Mouse (Mus musculus) thymus, postnatal 10 days (tissue): ENCODE data around the gene Nudt11.
"Not testable (repeated sequence)": the region's sequence is repeated elsewhere in the genome, so short reads cannot be mapped to it uniquely, and the experiment has no call there.

Source experiments
- DNase-seq, 2 experiments: peaks; one replicate each; pipeline ENCODE4 v3.0.0; 2021; ENCODE audit warnings: low spot score in 2 of 2

The Nudt11 gene

DNA sequence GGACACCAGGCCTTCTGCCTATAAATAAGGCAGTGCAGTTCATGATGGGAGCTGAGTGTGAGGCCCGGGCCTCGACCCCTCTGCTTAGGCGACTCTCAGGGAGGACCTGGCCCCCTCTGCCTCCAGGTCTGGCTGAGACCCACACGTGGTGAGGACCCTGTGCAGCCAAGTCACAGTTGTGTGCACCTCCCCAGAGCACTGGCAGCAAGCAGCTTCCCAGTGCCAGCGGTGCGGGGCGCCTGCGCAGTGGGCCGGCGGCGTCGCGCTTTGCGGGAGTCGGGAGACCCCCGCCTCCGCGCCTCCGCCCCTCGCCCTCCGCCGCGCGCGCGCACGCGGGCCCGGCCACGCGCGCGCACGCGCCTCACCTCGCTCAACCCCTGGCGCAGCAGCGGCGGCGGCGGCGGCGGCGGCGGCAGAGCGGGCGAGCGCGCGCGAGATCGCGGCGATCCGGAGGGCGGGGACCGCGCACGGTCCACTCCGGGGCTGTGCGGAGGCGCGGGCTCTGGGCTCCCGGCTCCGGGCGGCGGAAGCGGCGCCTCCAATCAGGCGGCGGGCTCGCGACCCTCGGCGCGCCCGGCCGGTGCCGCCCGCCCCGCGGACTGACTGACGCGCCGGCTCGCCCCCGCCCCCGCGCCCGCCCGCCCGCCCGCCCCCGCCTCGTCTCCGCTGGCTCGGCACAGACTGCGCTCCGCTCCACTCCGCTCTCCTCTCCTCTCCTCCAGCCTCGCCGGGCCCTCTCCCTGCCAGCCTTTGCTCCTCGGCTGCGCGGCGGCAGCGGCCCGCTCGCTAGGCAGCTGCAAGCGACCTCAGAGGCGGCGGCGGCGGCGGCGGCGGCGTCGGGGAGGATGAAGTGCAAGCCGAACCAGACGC lies at the start of gene Nudt11:
TSS of gene Nudt11 (plus strand) at position 388 of the 870 bp plus-strand sequence.
- DNase-seq: not testable (repeated sequence)

DNA sequence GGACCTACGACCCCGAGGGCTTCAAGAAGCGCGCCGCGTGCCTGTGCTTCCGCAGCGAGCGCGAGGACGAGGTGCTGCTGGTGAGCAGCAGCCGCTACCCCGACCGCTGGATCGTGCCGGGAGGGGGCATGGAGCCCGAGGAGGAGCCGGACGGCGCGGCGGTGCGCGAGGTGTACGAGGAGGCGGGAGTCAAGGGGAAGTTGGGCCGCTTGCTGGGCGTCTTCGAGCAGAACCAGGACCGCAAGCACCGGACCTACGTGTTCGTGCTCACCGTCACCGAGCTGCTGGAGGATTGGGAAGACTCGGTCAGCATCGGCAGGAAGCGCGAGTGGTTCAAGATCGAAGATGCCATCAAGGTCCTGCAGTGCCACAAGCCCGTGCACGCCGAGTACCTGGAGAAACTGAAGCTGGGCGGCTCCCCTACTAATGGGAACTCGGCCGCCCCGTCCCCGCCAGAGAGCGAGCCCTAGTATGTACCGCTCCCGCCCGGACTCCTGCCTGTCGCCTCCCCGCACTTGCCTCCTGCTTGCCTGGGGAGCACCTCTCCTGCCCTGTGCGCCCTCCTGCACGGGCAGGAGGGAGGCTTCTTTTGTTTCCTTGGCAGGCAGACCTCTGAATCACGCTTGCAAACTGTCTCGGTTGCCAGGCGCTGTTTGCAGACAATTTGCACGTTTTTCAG lies 822 bp downstream of the Nudt11 start:
- not testable (repeated sequence) for DNase-seq

DNA sequence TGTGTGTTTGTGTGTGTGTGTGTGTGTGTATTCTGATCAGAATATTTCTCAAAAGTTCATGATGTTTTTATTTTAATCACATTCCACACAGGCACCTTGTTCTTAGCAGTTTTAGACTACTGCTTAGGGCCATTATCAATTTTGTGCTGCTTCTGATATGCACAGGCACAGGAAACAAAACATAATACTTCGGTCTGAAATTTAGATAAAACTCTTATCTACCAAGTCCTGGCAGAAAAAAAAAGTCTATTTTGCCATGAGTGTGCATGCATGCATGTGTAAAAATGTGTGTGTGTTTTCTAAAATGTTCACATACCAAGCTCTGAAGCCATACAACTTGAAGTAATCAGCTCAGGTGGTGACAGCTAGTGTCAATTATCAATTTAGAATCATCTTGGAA lies 14.3 kb downstream of the Nudt11 start:
- no peak for DNase-seq

DNA sequence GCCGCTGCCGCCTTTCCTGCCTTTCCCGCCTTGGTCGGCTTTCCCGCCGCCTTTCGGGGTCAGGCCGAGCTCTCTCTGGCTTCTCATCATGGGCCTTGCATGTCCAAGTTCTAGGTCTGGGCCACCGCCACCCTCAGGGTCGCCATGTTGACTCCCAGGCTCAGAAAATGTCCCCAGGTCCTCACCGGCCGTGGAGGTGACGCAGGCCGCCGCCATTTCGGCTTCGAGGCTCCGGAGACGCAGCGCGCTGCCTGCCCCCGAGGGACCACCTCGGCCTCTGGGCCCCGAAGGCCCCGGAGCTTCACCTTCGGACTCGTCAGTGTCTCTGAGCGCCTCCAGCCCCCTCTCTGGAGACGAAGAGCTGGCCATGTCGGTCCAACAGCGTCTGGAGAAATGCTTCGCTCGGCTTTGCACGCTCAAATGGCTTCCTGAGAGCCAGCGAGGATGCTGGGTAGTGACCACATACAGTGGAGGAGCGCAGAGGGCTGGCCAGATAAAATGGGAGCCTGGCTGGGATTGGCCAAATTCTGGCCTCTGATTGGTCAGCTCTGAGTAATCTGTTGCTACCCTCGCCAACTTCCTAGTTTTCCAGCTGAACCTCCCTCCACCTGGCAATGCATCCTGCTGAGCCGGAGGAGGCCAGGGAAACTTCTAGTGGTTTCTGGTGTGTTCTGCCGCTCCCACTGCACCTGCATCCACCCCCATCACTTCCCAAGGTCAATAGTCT lies 35.9 kb downstream of the Nudt11 start, which contains the start of gene AU022751:
TSS of gene AU022751 (minus strand) at position 466 of the 727 bp plus-strand sequence.
- DNase-seq: no peak

DNA sequence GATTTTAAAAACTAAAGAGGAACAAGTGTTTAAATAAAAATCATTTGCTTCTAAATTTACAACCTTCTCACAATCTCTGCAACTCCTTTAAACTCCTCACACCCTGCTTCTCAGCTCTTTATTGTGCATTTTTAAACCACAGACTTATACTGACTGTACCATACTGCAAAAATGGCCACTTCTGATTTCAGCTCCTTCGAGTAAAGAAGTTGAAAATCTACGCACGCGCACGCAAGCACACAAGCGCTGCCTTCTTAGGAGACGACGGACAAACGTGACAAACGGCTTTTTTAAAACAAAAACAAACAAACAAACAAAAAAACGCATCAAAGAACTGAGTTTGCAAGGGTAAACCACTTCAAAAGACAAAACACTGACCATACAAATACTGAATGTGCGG lies 44.3 kb downstream of the Nudt11 start:
- no peak for DNase-seq

DNA sequence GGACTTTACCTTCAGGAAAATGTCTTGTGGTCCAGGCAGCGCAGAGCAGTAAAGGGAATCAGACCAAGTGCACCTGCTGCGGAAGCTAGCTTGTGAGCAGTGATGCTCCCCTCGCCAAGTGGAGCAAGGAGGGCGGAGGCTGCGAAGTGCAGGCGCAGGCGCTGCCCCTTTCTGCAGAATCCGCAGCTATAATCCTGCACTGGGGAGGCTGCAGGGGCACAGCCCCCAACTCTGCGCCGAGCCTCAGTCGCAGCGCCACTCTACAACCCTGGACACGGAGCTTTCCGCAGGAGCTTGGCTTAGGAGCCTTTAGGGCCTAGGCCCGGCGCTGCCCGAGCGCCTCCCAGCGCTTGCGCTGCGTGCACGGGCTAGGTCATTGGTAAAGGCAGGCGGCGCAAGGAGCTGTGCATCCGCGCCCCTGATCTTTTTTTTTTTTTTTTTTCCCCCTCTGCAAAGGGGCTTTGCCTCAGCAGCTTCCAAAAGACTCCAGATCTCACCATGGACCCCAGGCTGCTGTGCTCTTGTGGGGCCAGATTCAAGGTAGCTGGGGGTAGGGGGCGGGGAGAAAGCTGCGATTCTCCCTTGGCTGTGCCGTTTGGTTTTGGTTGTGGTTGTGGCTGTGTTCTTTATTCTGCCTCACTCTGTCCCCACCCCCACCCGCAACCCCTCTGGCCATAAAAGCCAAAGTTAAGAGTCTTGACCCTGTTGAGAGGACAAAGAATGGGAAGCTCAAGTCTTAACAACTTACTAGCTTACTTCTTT lies 44.9 kb downstream of the Nudt11 start:
- no peak for DNase-seq
